Mouse (Mus musculus): ENCODE data around the gene Ank2. TPM values are rescaled to one million over a fixed set of nuclear protein-coding genes. Genes with fewer than 3 reads are reported as not detected.

The Ank2 gene
- polyA plus RNA-seq, 1 experiment from 2014 or later: 189 TPM

DNA sequence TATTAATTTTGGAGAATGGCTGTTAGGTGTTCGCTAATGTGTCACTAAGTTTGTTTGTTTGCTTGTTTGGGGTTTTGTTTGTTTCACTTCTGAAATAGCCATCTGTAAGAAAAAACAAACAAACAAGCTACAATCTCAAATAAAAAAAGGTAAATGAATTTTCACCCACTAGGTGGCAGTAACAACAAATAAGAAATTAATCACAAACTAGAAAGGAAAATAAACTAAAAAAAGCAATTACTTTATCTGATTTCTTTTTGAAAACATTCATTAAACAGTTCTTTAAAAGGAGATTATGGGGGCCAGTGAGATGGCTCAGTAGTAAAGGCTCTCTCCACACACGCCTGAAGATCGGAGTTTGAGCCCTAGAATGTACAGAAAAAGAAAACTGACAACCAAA is 189.1 kb downstream of the Ank2 start:
- no peaks in the 10 kb centered on the region for H3K27me3 ChIP-seq (ENCODE audit: control insufficient read depth, insufficient read depth, low read depth, low read length)
- no peak overlapping the region for H3K27ac ChIP-seq (ENCODE audit: low read length)
- ATAC-seq: no peak
- H3K4me3 ChIP-seq (ENCODE audit: low read depth, low read length): no peak overlapping the region
- H3K9me3 ChIP-seq (replicated peaks; ENCODE audit: control insufficient read depth, low read length, poor library complexity, severe bottlenecking): no peaks in the 10 kb centered on the region
- WGBS: 77% methylated on average over 3 of the region's 3 CpGs
- no peak overlapping the region for H3K9ac ChIP-seq (ENCODE audit: low read depth, low read length)
- no peaks in the 10 kb centered on the region for H3K4me1 ChIP-seq (ENCODE audit: control insufficient read depth, insufficient read depth, low read length)
- H3K36me3 ChIP-seq (ENCODE audit: control insufficient read depth, insufficient read depth, low read length): no peaks in the 10 kb centered on the region
- no peak overlapping the region for H3K4me2 ChIP-seq (ENCODE audit: low read length)

DNA sequence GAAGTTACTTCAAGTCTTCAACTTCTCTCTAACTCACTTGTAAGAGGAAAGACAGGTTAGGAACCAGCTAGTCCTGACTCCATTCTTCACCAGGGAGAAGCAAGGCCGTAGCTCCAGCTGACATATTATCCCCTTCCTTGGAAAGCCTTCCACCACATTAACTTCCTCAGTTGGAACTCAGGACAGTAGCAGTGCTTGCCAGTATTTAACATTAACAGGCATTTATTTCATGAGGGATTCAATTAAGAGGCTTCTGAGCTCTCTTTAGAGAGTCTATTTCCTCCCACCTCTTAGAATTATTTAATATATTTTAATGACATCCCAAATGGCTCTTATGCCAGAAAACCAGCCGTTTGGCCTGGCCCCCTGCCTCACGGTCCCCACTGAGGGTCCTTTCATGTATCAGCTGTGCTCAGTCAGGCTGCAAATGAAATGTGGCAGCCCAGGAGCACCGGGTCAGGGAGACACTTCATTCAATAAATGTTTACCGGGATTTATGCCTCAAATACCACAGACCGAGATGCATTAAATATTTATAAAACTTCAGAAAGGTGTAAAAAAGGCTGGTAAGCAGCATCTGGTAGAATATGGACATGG is 195.1 kb downstream of the Ank2 start:
- Histone ChIP-seq H3K27ac (ENCODE audit: low read length) (peak overlapping the region; percentile 22; the same call in 1 of the 2 replicates), H3K4me3 (ENCODE audit: low read depth, low read length) (no peak overlapping the region), H3K9ac (ENCODE audit: low read depth, low read length) (no peak overlapping the region), H3K4me2 (ENCODE audit: low read length) (no peak overlapping the region), H3K4me1 (ENCODE audit: control insufficient read depth, insufficient read depth, low read length) (peaks cover 16% of the 10 kb centered on the region), H3K36me3 (ENCODE audit: control insufficient read depth, insufficient read depth, low read length) (no peaks in the 10 kb centered on the region), H3K9me3 (replicated peaks; ENCODE audit: control insufficient read depth, low read length, poor library complexity, severe bottlenecking) (no peaks in the 10 kb centered on the region), H3K27me3 (ENCODE audit: control insufficient read depth, insufficient read depth, low read depth, low read length) (no peaks in the 10 kb centered on the region)
- peak; percentile 66 for ATAC-seq
- WGBS: 16% methylated on average over 6 of the region's 6 CpGs

DNA sequence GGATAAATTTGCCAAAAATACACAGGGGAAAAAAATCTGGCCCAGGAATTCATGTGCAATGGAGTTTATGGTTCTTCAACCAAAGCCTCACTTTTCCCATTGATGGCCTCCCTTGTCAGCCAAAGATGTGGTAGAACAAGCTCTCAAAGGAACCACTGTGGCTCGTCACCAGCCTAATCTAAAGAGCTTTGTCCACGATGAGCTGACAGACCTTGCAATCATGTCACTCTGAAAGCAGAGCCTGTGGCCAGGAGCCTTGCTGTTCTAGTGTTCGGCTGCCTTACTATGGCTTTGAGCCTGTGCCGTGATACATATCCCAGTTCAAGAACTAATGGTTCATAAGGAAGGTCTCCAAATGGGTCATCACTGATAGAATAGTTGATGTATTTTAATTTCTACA is 196.1 kb downstream of the Ank2 start:
- Histone ChIP-seq H3K4me1 (ENCODE audit: control insufficient read depth, insufficient read depth, low read length) (peaks cover 16% of the 10 kb centered on the region), H3K9ac (ENCODE audit: low read depth, low read length) (no peak overlapping the region), H3K4me2 (ENCODE audit: low read length) (no peak overlapping the region), H3K27me3 (ENCODE audit: control insufficient read depth, insufficient read depth, low read depth, low read length) (no peaks in the 10 kb centered on the region), H3K9me3 (replicated peaks; ENCODE audit: control insufficient read depth, low read length, poor library complexity, severe bottlenecking) (no peaks in the 10 kb centered on the region), H3K36me3 (ENCODE audit: control insufficient read depth, insufficient read depth, low read length) (no peaks in the 10 kb centered on the region), H3K4me3 (ENCODE audit: low read depth, low read length) (no peak overlapping the region), H3K27ac (ENCODE audit: low read length) (no peak overlapping the region)
- 62% methylated on average over 4 of the region's 4 CpGs for WGBS
- ATAC-seq: no peak

DNA sequence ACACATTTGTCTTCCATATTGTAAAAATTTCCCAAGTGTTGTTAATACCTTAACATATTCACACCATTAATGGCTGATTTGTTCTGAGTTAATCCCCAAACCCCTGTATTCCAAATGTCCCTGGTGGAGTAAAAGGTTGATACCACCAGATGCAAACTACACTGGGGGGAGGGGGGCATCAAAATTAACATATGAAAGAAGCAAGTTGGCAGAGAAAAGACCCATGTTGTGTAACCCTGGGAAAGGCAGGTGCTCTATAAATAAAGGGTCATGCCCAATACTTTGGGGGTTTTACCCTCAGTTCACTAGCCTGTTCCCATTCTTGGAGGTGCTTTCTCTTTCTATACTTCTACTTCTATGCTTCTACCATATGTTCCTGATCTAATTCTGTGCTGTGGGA is 198.4 kb downstream of the Ank2 start:
- no peak overlapping the region for H3K27ac ChIP-seq (ENCODE audit: low read length)
- no peaks in the 10 kb centered on the region for H3K27me3 ChIP-seq (ENCODE audit: control insufficient read depth, insufficient read depth, low read depth, low read length)
- H3K9me3 ChIP-seq (replicated peaks; ENCODE audit: control insufficient read depth, low read length, poor library complexity, severe bottlenecking): no peaks in the 10 kb centered on the region
- peaks cover 20% of the 10 kb centered on the region for H3K4me1 ChIP-seq (ENCODE audit: control insufficient read depth, insufficient read depth, low read length)
- H3K4me3 ChIP-seq (ENCODE audit: low read depth, low read length): no peak overlapping the region
- no peak overlapping the region for H3K4me2 ChIP-seq (ENCODE audit: low read length)
- no peak for ATAC-seq
- no peak overlapping the region for H3K9ac ChIP-seq (ENCODE audit: low read depth, low read length)
- no peaks in the 10 kb centered on the region for H3K36me3 ChIP-seq (ENCODE audit: control insufficient read depth, insufficient read depth, low read length)

DNA sequence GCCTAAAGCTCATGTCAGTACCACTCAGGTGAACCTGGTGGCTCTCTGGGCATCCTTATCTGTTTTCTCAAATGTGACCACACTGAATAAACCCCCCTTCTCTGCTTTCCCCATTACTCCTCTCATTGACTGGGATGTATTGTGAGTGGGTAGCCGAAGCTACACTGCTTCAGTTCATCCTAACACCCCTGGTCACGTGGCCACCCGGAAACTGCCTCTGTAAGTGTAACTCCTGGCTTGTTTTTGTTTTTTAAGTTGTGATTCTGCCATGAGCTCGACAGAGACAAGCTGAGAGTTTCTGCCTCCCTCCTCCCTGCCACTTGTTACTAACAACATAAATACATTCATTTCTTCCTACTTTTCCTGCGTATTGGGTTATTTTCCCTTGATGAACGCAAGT is 203.2 kb downstream of the Ank2 start:
- Histone ChIP-seq H3K36me3 (ENCODE audit: control insufficient read depth, insufficient read depth, low read length) (no peaks in the 10 kb centered on the region), H3K4me1 (ENCODE audit: control insufficient read depth, insufficient read depth, low read length) (peaks cover 34% of the 10 kb centered on the region), H3K27me3 (ENCODE audit: control insufficient read depth, insufficient read depth, low read depth, low read length) (no peaks in the 10 kb centered on the region), H3K4me3 (ENCODE audit: low read depth, low read length) (no peak overlapping the region), H3K27ac (ENCODE audit: low read length) (no peak overlapping the region), H3K9me3 (replicated peaks; ENCODE audit: control insufficient read depth, low read length, poor library complexity, severe bottlenecking) (no peaks in the 10 kb centered on the region), H3K9ac (ENCODE audit: low read depth, low read length) (no peak overlapping the region), H3K4me2 (ENCODE audit: low read length) (no peak overlapping the region)
- WGBS: 83% methylated on average over 6 of the region's 6 CpGs
- no peak for ATAC-seq

DNA sequence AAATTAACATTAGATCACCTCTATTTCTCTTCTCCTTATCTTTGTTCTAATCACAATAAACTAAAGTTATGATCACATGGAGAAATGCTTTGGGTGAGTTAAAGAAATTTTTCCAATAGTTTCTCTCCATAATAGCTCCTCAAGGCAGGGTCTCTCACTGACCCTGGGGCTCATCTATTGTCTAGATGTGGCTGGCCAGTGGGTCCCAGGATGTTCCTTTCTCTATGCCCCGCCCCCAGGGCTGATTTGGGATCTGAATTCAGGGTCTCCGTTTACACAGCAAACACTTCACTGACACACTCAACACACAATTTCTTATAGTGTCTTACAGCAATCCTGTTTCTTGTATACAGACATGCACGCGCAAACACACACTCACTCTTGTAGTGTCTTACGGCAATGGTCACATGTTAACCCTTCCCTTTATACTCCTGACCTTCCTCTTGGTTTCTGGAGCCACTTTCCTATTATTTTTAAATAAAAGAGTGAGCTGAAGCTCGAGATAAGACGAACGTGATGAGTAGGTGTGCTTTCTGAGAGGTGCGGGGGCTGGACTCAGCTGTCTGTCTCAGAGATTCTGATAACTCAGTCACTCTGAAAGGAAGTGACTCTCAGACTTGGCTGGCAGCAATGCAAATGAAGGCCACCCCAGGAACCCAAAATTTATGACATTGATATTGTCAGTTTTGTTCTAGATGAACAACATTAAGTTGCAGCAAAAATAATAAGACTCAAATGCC is 204.4 kb downstream of the Ank2 start:
- no peaks in the 10 kb centered on the region for H3K9me3 ChIP-seq (replicated peaks; ENCODE audit: control insufficient read depth, low read length, poor library complexity, severe bottlenecking)
- H3K9ac ChIP-seq (ENCODE audit: low read depth, low read length): no peak overlapping the region; the same call in 1 of the 2 replicates
- no peak for ATAC-seq
- H3K27ac ChIP-seq (ENCODE audit: low read length): peak overlapping the region; percentile 76
- 60% methylated on average over 9 of the region's 9 CpGs for WGBS
- no peak overlapping the region for H3K4me3 ChIP-seq (ENCODE audit: low read depth, low read length)
- no peaks in the 10 kb centered on the region for H3K36me3 ChIP-seq (ENCODE audit: control insufficient read depth, insufficient read depth, low read length)
- no peaks in the 10 kb centered on the region for H3K27me3 ChIP-seq (ENCODE audit: control insufficient read depth, insufficient read depth, low read depth, low read length)
- peaks cover 34% of the 10 kb centered on the region for H3K4me1 ChIP-seq (ENCODE audit: control insufficient read depth, insufficient read depth, low read length)
- peak overlapping the region; percentile 36; the same call in 1 of the 2 replicates for H3K4me2 ChIP-seq (ENCODE audit: low read length)

DNA sequence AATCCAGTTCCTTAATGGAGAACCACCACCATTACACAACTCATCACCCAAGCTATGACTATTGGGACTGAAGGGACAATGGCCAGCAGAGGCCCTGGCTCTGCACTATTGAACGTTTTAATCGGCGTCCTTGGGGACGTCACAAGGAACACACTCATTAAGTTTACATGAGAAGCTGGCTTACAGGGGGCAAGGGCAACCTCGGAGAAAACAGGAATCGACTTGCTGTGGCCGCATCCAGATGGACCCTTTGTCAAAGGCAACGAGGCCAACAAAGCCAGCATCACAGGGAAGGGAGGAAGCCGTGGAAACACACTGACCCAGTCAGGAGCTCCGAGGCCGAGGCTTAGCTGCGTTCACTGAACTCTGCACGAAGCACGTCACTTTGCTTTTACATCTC is 205.1 kb downstream of the Ank2 start:
- peaks cover 38% of the 10 kb centered on the region for H3K4me1 ChIP-seq (ENCODE audit: control insufficient read depth, insufficient read depth, low read length)
- H3K9me3 ChIP-seq (replicated peaks; ENCODE audit: control insufficient read depth, low read length, poor library complexity, severe bottlenecking): no peaks in the 10 kb centered on the region
- H3K4me3 ChIP-seq (ENCODE audit: low read depth, low read length): no peak overlapping the region
- peak overlapping the region; percentile 76 for H3K27ac ChIP-seq (ENCODE audit: low read length)
- ATAC-seq: peak; percentile 62; the same call in 1 of the 2 replicates
- peak overlapping the region; percentile 36 for H3K4me2 ChIP-seq (ENCODE audit: low read length)
- no peaks in the 10 kb centered on the region for H3K27me3 ChIP-seq (ENCODE audit: control insufficient read depth, insufficient read depth, low read depth, low read length)
- no peaks in the 10 kb centered on the region for H3K36me3 ChIP-seq (ENCODE audit: control insufficient read depth, insufficient read depth, low read length)
- WGBS: 14% methylated on average over 14 of the region's 14 CpGs
- H3K9ac ChIP-seq (ENCODE audit: low read depth, low read length): peak overlapping the region; percentile 41; the same call in 1 of the 2 replicates

DNA sequence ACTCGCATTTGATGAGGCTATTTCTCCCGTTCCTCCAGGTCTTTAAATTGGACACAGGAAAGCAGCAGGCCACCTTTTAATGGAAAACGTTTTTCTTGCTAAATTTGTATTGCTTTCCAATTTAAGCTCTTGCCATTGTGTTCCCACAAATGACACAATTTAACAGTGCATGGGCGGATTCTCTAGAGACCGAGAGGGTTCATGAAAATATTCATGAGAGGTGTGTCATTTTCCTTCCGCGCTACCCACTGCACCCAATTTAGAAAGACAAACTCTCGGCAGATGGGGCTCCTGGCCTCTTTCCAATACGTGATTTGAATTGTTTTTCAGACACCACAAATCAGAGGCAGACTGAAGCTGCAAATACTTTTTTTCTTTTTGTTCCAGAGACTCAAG is 205.7 kb downstream of the Ank2 start:
- Histone ChIP-seq H3K27me3 (ENCODE audit: control insufficient read depth, insufficient read depth, low read depth, low read length) (no peaks in the 10 kb centered on the region), H3K4me3 (ENCODE audit: low read depth, low read length) (no peak overlapping the region), H3K4me1 (ENCODE audit: control insufficient read depth, insufficient read depth, low read length) (peaks cover 38% of the 10 kb centered on the region), H3K36me3 (ENCODE audit: control insufficient read depth, insufficient read depth, low read length) (no peaks in the 10 kb centered on the region), H3K9me3 (replicated peaks; ENCODE audit: control insufficient read depth, low read length, poor library complexity, severe bottlenecking) (no peaks in the 10 kb centered on the region), H3K4me2 (ENCODE audit: low read length) (peak overlapping the region; percentile 36), H3K27ac (ENCODE audit: low read length) (peak overlapping the region; percentile 79), H3K9ac (ENCODE audit: low read depth, low read length) (no peak overlapping the region)
- WGBS: 21% methylated on average over 9 of the region's 9 CpGs
- peak; percentile 41; the same call in 1 of the 2 replicates for ATAC-seq

DNA sequence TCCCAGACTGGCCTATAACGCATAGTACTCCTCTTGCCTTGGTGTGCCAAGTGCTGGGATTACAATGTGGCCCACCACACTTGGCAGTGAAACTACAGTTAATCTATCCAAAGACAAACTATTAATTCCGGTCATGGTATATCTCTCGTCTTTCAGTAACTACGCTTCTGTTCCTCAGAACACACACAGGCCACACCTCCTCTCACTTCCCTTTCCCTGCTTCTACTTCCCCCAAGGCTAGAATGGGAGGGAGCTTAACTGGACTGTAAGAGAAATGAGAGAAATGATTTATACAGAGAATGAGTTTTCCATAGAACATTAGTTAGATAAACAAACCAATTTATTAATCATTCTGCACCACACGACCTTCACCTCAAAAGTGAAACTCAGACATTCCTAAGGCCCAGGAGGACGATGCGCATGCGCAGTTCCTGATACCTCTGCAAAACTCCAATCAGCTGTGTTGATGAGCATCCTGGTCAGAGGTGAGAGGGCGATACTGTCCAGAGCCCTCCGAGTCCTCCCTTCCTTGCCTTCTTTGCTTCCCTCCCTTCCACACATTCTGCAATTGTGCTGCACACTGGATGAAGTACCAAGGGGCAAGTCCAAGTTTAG is 206.2 kb downstream of the Ank2 start:
- Histone ChIP-seq H3K9me3 (replicated peaks; ENCODE audit: control insufficient read depth, low read length, poor library complexity, severe bottlenecking) (no peaks in the 10 kb centered on the region), H3K27me3 (ENCODE audit: control insufficient read depth, insufficient read depth, low read depth, low read length) (no peaks in the 10 kb centered on the region), H3K36me3 (ENCODE audit: control insufficient read depth, insufficient read depth, low read length) (no peaks in the 10 kb centered on the region), H3K9ac (ENCODE audit: low read depth, low read length) (no peak overlapping the region), H3K4me2 (ENCODE audit: low read length) (no peak overlapping the region; the same call in 1 of the 2 replicates), H3K27ac (ENCODE audit: low read length) (peak overlapping the region; percentile 79), H3K4me1 (ENCODE audit: control insufficient read depth, insufficient read depth, low read length) (peaks cover 38% of the 10 kb centered on the region), H3K4me3 (ENCODE audit: low read depth, low read length) (no peak overlapping the region)
- ATAC-seq: no peak
- 81% methylated on average over 10 of the region's 10 CpGs for WGBS
